Mouse (Mus musculus): ENCODE measurements around the gene Prss22. TPM values are rescaled to one million over a fixed set of nuclear protein-coding genes. Genes with fewer than 3 reads are reported as not detected.

The Prss22 gene
- total RNA-seq, 2 experiments from 2014 or later = not detected

GRCm38 (mm10) chr17:23998383-23998782 is 483 bp upstream of the Prss22 start:
- no peak for ATAC-seq (replicated peaks; ENCODE audit: poor library complexity)

DNA sequence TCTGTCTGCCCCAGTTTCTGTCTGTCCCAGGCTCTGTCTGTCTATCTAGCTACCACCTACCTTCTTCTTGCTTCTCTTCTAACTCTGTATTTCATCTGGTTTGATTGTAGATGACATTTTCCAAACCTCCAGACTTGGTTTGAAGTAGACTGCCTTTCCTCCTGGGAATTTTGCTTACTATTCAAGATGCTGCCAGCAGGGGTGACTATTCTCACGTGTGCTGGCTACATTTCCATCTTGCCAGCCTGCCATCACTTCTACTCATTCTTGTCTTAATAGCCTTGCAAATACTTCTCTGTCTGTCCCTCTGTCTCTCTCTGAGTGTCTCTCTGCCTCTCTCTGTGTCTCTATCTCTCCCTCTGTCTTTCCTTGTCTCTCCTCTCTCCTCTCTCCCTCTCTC is 2.5 kb downstream of the Prss22 start:
- ATAC-seq (replicated peaks; ENCODE audit: poor library complexity) = no peak

GRCm38 (mm10) chr17:23994667-23995066 is 3.2 kb downstream of the Prss22 start:
- no peak for ATAC-seq (replicated peaks; ENCODE audit: poor library complexity)

- ATAC-seq (replicated peaks; ENCODE audit: poor library complexity) = peak; percentile 99
Observed at GRCm38 (mm10) chr17:23993559-23994428, 4.1 kb downstream of the Prss22 start.

- 0 out of 2 replicates have a peak, but pooled peaks have one; percentile 4 for ATAC-seq (replicated peaks; ENCODE audit: poor library complexity)
Observed at GRCm38 (mm10) chr17:23992789-23993553, 4.9 kb downstream of the Prss22 start.

GRCm38 (mm10) chr17:23989802-23990201 is 8.1 kb downstream of the Prss22 start:
- no peak for ATAC-seq (replicated peaks; ENCODE audit: poor library complexity)

GRCm38 (mm10) chr17:23984989-23985388 is 12.9 kb downstream of the Prss22 start:
- ATAC-seq (replicated peaks; ENCODE audit: poor library complexity) = no peak

- ATAC-seq (replicated peaks; ENCODE audit: poor library complexity) = 0 out of 2 replicates have a peak, but pooled peaks have one; percentile 16
Observed at GRCm38 (mm10) chr17:23982912-23983311, 15.0 kb downstream of the Prss22 start.

- peak; percentile 72 for ATAC-seq (replicated peaks; ENCODE audit: poor library complexity)
Observed at GRCm38 (mm10) chr17:23980297-23980909, 17.5 kb downstream of the Prss22 start, which contains the start of gene Prss30. Prss30 (minus strand) TSS chr17:23980566.

GRCm38 (mm10) chr17:23979471-23979870 is 18.4 kb downstream of the Prss22 start:
- ATAC-seq (replicated peaks; ENCODE audit: poor library complexity) = peak; percentile 23; the same call in 1 of the 2 replicates

DNA sequence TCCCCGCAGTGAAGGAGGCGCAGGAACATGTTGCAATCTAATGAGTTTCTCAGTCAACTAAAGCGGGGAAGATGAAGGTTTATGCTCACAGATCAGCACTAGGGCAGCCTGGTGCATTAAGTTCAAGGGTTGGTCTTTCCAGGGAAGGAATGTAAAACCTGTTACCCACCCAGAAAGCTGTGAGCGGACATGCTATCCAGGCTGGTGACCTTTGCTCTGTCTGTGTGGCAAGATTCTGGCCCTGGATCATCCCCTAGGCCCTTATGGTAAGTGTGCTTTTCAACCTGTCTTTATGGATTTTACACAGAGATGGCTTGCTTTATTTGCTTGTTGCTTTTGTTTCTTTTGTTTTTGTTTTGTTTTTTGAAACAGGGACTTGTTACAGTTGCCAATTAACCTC is 21.2 kb downstream of the Prss22 start:
- ATAC-seq (replicated peaks; ENCODE audit: poor library complexity) = no peak

DNA sequence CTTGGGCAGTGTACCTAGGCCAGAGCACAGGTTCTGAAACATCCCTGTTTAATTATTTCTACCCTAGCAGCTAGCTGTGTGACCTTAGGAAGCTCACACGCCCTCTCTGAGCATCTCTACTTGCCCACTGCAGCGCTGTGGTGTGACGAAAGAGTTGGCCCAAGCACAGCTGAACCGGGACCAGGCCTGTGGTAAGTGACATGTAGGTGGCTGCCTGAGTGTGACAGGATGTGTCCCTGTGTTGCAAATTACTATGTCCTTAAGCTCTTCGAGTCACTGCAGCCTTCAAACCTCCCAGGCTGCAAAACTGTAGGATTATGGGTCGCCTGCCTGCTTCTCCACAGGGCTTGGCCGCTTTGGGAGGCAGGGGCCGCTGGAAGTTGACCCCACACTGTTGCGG is 26.6 kb downstream of the Prss22 start:
- ATAC-seq (replicated peaks; ENCODE audit: poor library complexity) = no peak

- ATAC-seq (replicated peaks; ENCODE audit: poor library complexity) = peak; percentile 86
Observed at GRCm38 (mm10) chr17:23969231-23969630, 28.7 kb downstream of the Prss22 start.

DNA sequence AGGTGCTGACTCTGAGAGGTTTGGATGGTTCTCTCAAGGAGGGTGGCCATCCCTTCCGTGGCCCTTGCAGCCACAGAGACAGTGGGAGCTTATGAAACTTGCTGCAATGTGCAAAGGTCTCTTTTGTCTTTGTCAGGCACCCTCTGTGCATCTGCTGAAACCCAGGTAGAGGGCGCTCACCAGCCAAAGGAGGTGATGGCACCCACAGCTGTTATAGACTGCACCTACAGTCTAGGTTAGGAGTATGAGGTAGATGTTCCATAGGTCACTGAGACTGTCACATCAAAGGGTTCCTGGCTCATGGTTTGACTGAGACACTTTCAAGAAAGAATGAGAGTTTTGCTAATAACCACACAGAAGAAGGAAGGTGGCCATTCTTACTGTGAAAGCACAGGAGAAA is 29.1 kb downstream of the Prss22 start:
- no peak for ATAC-seq (replicated peaks; ENCODE audit: poor library complexity)

- ATAC-seq (replicated peaks; ENCODE audit: poor library complexity) = peak; percentile 79
Observed at GRCm38 (mm10) chr17:23966658-23967401, 31.1 kb downstream of the Prss22 start.

DNA sequence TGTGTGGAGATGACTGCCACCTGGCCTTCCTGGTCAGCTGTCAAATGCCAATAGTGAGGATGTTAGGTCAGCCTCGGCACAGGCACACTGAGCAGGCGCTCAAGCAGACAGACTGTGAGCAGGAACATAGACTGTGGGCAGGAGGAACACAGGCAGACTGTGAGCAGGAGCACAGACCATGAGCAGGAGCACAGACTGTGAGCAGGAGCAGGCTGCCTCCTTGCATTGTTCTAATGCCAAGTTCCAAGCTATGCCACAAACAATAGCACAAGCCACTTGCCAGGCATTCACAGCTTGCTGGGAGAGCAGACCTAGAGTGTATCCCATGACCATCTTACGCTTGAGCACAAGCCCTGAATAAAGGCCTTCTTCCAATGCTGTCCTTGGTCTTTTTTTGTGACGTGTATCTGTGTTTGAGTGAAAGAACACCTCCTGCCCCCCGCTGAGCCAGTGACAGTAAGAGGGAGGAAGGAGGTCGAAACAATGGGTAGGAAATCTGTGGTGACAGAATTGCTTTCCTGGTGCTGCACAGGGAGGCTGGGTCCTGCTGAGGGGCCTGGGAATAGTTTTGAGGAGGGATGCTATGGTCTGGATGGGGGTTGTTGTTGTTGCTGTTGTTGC is 32.0 kb downstream of the Prss22 start:
- no peak for ATAC-seq (replicated peaks; ENCODE audit: poor library complexity)

GRCm38 (mm10) chr17:23961573-23962122 is 36.3 kb downstream of the Prss22 start:
- ATAC-seq (replicated peaks; ENCODE audit: poor library complexity) = no peak

GRCm38 (mm10) chr17:23960084-23960738 is 37.7 kb downstream of the Prss22 start:
- peak; percentile 99 for ATAC-seq (replicated peaks; ENCODE audit: poor library complexity)

DNA sequence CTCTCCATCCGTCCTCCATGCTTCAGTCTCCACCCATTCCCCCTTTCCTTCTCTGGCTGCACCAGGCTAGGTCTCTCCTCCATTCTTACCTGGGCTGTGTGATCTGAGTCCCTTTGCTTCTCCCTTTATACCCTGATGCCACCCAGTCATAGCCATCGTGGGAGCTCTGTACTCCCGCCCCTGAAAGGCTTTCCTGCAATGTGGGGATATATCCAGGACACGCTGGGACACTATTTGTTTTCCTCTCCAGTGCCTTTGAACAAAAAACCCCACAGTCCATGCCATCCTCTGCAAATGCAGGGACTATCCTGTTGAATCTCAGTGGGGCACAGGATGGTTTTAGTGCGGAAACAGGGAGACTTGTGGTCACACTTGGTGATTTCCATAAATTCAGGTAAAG is 42.7 kb downstream of the Prss22 start, which contains the start of gene Sbpl:
TSS of gene Sbpl (minus strand) at position 101 of the 400 bp plus-strand sequence.
- no peak for ATAC-seq (replicated peaks; ENCODE audit: poor library complexity)

Data from megakaryocyte progenitor cell, adult 5-6 weeks (primary cell).